Mouse (Mus musculus) layer of hippocampus, postnatal 10 days (tissue): ENCODE data around the gene Lrch1. TPM values are rescaled to one million over a fixed set of nuclear protein-coding genes. Genes with fewer than 3 reads are reported as not detected.

Experiments
- DNase-seq, 2 experiments: peaks; one replicate each; pipeline ENCODE4 v3.0.0; 2021; ENCODE audit warnings: low spot score in 2 of 2
- total RNA-seq, 2 experiments: library from RNA; stranded (reverse); gene quantifications; 2 replicates each; pipeline ENCODE4 v1.2.3; 2021

Lrch1 gene
- total RNA-seq, 2 experiments from 2014 or later, result 33.8 to 35.5 TPM

DNA sequence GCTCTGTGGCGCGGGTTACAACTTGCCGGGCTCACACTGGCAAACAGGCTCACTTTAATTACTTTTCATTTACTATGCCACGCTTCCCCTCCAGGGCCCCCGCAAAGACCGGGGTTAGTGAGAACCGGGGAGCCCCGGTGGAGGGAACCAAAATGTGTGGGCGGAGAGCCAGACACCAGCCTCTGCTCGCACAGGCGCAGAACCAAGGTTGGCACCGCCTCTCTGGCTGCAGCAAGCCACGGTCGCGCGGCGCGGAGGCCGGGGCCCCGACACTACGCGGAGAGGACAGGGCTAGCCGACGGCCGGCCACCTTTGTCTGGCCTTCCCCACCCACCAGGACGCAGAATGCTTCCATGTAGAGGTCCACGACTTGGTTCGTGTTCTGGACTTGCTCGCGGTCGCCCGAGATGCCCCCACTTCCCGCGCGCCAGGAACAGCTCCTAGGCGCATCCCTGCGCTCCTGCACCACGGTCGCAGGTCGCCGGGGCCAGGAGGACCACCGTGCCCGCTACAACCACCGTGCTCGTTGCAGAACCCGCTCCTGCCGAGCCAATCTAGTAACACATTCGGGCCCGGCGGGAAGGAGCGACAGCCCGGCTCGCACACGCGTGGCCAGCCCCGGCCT, 813 bp downstream of the Lrch1 start:
- DNase-seq, result peak; percentile 79 to 85

DNA sequence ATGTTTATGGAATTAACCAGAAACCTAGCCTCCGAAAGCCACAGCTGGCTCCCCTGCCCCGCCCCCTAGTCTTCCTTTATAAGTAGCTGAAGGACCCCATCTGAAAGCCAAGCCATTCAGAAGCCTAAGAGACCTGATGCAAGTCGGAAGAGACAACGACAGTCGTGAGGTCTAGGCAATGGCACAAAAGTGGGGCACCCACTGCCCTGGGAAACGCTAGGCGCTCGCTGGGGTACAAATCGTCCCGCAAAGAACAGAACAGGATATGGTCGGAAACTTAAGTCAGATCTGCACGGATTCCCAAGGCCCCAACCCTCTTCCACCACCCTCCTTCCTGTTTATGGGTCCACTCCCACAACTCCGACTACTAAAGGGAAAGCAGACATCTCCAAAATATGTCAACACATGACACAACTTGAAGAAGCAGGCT, 1.3 kb downstream of the Lrch1 start:
- no peak for DNase-seq

DNA sequence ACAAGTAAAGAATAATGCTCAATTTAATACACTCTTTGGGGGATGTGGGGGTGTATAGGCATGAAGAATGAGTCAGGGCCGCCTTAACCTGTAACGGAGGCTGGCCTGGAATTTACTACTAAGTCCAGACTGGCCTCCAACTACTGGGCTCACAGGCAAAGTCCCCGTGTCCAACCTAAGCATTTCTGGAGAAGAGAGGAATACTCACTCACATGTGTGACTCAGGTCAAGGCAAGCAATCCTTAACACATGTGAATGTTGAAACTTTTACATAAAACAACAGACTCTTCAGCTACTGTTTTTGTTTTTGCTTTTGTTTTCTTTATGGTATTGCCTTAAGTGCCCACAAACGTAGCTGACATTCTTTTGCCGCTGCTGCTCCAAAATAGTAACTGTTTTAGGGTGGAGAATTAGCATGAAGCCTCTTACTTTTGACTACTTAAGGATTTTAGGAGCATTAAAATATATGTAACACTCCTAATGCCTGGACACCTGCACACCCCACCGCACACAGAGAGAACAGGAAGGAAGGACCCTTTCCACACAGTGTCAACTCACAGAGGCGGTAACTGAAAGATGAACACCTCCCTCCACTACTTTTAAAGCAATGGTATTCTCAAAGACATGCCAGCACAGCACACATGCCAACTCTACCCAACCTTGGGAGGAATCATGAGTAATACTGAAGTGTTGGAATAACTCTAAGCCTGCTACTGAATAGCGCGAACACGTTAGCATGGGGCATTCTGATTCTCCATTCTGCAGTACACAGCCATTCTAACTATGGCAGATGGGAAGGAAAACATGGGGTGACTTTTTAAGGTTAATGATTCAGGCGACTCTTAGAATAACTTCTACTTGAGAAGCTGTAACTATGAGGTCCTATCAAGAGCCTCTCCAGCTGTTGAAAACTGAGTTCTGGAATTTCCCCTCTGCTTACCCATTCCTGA, 2.1 kb downstream of the Lrch1 start:
- no peak for DNase-seq

DNA sequence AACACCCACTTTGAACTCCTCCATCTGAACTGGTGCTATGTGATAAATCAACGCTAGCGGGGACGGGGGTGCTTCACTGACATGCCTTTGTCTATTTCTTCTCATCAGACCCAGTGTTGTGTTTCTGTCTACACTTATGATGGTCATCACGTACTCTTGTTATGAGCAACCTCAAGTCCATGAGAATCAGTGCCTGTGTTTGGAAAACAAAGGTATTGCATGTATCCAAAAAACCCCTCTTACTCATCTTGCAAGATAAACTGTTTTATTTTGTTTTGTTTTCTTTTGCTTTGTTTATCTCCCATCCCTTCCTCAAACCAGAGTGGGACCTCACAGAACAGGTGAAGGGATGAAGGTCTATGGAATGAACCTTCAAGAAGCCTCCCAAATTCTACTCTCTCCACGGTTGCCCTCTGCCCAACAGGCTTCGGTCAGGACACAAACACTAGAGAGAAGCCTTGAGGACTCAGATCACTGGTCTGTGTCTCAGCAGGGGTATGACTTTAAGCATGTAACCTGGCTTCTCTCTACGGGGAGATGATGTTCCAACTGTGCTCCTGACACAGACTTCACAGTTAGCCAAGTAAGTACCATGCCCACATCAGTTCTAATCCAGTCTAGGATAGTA, 3.4 kb downstream of the Lrch1 start:
- no peak for DNase-seq

DNA sequence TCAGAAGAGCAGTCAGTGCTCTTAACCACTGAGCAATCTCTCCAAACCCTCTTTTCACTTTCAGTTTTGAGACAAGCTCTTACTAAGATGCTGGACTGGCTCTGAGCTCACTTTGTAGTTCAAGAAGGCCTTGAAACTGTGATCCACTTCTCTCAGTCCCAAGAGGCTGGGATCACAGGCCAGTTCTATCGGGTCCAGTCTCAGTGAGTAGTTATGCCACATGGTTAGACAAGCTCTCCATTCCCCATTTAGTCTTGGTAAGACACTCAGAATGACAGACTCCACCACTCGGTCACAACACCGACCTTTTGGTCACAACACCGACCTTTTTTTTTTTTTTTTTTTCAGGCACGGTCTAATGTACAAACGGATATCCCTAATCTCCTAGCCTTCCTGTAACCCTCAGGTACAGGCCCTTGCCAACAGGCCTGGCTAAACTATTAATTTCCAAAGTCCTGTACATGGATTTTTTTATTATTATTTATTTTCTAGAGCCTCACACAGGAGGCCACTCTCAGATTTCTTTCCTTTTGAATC, 4.0 kb downstream of the Lrch1 start:
- DNase-seq, result no peak

DNA sequence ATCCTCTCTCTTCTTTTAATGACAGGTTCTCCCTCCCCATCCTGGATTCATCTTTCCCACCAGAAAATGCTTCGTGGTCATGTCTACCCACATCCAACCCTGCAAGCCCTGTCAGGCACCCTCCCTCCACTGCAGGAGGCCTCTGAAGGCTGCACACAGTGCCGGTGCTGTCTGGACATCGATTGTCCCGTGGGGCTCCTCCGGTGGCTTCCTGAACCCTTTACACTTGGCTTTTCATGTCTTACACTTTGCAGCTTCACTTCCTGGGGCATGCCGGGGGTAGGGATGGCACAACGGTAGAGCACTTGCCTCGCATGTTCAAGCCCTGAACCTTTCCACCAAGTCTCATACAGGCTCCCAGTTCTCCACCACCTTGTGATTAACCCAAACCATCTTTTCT, 4.7 kb downstream of the Lrch1 start:
- DNase-seq, result no peak

DNA sequence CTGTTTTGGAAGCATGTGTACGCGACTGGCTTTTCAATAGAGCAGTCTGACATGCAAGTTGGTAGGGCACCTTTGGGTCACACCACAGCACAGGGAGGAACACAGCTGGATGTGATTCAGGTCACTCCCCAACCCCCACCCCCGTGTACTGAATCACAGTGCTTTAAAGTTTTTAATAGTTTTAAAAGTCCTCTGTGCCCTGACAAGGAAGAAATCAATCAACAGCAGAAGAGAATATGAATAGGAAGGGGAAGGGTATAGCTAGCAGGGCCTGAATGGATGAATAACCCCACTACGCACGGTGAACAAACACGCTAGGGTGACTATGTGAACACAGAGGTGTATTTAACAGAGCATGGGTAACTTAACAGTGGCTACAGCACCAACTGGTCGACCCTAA, 6.1 kb downstream of the Lrch1 start:
- DNase-seq, result no peak

DNA sequence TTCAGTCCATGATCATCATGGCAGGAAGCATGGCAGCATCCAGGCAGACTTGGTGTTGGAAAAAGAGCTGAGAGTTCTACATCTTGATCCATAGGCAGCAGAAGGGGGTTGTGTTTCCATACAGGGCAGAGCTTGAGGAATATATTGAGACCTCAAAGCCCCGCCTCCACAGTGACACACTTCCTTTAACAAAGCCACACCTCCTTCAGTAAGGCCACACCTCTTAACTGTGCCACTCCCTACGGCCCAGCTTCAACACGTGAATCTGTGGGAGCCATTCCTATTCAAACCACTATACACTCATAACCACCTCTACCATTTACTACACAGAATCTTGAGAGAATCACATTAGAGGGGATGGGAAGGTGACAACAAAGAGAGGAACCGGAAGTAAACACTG, 6.9 kb downstream of the Lrch1 start:
- DNase-seq, result no peak

DNA sequence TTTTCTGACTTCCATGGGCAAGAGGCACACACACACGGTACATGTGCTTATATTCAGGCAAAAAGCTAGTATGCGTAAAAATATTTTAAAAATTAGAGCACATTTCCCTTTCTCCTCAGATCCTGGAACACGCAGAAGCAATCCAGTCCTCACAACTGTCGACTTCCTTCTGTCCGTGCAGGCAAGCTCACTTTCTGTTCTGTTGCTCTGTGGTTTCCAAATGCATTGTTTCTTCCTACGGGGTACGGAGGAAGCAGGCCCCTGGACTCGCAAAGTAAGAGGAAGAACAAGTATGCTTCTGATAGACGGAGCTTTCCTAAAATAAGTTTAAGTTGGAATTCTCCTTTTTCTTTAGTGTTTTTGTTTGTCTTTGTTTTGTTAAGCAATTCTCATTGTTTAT, 8.3 kb downstream of the Lrch1 start:
- DNase-seq, result no peak

DNA sequence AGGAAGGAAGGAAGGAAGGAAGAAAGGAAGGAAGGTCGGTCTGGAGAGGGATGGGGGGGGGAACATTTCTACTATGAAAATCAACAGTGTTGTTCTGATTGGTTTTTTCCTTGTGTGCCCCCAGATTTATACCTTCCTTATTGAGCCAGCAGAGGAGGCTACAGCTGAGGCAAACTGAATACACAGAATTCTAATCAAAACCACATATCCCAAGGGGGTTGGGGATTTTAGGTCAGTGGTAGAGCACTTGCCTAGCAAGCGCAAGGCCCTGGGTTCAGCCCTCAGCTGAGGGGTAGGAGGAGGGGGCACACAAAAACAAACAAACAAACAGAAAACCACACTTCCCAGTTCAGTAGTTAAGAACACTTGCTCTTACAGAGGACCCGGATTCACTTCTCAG, 8.8 kb downstream of the Lrch1 start:
- no peak for DNase-seq

DNA sequence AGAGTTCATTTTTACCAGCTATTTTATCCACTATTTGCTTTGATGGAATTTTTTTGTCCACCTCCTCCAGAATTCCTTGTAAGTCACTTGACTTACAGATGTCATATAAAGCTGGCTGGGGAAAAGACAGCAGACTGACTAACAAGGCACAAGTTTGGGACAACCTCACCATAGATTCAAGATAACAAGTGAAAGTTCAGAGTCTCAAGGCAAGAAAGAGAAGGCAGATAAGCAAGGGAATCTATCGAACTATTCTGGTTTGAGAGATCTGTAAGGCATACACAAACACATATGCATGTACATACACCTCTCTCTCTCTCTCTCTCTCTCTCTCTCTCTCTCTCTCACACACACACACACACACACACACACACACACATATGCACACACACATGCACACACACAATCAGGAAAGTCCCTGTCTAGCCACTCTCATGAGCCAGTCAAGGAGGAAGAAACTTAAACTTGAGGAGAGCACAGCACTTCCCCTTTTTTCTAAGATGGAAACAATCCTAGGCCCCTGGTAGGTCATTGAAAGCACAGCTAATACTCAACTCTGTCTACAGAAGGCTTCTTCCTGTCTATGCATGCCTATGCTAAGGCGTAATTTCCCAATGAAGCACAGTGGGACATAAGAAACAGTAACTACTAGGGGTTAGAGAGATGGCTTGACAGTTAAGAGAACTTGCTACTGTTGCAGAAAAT, 11.0 kb downstream of the Lrch1 start:
- DNase-seq, result no peak

DNA sequence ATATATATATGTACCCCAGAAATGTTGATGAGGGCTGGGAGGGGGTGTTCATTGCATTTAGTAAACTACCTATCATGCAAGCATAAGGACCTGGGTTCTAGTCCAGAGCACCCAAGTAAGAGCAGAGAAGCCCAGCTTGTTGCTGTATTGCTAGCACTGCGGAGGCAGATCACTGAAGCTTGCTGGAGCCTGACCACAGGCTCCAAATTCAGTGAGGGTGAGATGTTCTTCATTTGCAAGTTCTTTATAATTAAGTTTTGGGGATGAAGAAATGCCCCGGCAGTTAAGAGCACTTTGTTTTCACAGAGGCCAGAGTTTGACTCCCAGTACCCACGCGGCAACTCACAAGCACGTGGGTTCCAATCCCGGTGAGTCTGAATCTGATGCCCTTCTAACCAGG, 12.6 kb downstream of the Lrch1 start:
- no peak for DNase-seq

DNA sequence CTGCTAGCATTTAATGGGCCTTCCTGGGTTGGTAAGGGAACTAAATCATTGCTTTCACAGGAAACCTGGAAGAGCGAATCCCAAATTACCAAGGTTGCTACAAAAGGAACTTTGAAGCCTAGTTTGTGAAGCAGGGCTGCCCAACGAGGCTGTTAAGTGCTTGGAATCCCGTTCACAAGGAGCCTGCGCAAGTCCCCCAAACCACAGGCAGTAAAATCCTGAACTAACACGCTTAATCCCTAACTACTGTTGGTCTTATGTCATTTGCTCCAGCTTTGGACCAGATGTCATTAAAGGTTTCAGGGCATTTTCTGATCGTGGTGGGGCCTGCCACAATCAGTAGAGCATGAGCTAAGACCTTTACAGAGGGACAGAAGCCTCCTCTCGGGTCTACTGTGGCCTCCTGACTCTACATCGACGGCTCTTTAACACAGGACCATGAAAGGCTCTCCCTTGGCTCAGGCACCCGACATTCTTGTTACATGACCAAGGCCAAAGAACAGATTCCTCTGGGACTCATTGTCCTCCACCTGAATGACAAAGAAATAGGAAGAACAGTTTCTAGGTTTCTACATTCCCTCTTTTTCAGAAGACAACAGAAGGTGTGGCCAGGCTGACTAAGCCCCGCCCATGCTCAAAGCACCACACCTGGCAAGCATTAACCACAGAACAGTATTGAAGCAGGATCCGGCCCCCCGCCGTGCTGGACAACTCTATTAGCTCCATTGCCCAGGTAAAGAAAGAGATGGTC, 13.5 kb downstream of the Lrch1 start:
- DNase-seq, result no peak

DNA sequence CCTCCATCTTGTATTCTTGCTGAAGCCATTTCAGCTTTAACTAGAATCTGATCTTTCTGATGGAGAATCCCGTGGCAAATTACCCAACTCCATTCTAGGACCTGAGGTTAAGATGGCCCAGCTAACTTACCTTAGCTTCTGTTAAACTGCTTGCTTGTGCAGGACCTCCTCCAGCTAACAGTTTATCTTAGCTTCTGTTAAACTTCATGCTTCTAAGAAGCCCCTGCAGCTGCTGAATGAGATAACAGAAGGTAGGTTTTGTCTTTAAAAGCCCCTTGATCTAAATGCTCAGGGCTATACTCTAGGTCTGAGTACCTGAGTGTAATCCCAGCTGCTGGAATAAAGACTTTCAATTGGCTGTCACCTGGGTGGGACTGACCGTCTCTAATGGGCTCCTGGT, 17.9 kb downstream of the Lrch1 start:
- DNase-seq, result no peak

DNA sequence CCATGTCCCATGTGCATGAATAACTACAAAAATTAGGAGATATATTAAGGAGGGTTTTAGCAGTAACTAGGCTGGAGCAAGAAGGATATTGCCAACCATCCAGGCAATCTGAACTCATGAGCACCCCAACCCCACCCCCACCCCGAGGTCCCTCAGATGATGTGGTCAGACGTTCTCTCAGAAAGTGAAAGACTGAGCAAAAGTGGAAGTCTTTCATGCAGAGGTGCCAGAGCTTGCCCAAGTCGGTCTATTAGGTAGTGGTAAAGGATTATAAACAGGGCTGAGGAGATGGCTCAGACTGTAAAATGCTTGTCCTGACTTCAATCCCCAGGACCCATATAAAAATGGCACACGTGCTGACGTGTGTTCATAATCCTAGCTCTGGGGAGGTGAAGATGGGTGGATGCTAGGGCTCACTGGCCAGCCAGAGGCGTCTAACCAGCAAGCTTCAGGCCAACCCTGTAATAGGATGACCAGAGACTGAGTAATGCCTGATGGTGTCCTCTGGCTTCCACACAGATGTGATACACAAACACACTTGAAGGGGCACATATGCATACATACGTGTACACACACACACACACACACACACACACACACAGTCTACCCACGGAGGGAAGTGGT, 18.8 kb downstream of the Lrch1 start:
- DNase-seq, result no peak

DNA sequence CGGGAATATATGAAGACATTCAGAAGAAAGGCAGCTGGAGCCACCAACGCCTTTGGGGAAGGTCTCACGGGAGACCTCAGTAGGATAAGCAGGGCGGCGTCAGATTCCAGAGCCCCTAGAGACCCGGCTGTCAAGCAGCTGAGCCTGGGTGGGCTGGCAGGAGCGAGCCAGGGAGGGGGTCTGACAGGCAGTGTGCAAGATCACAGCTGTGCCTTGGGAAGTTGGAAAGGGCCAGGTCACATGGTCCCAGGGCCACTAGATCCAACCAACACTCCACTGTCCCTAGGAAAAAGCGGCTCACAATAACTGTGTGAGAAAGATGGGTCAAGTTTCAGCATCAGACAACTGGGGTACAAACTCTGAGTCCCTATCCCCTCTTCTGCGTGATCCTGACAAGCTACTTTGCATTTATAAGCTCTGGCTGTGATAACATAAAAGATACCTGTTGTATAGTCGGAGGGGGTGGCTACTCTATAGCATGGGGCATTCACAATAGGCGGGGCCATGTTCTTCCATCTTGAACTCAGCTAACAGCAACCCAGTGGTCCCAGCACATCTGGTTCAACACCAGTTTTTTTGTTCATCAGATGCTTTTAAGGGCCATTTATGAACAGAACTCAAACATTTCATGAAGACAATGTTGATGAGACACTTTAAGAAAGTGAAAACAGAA, 20.6 kb downstream of the Lrch1 start:
- no peak for DNase-seq

DNA sequence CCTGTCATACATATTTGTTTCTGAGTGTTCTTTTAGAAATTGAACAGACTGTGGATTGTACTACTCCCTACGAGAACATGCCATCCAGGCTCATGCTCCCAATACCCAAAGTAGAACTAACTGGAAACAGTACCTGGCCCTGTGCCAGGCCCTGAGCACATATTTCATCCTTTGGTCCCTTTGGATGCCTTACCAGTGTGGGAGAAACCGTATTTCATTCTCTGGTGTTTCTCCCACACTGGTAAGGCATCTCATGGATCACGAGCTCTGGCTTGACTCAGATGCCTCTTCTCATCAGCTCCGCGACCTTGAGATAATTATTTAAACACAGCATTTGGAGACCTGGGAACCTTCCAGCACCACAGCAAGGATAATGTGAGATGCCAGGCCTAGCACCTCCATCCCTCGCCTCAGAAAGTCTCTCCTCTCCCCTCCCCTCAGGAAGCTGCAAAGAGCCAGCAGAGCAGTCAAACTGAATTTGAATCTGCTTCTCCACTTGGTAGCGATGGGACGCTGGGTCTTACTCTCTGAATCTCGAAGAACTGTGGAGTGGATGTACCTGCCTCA, 21.6 kb downstream of the Lrch1 start:
- DNase-seq, result peak in 1 of 2 experiments; percentile 35

DNA sequence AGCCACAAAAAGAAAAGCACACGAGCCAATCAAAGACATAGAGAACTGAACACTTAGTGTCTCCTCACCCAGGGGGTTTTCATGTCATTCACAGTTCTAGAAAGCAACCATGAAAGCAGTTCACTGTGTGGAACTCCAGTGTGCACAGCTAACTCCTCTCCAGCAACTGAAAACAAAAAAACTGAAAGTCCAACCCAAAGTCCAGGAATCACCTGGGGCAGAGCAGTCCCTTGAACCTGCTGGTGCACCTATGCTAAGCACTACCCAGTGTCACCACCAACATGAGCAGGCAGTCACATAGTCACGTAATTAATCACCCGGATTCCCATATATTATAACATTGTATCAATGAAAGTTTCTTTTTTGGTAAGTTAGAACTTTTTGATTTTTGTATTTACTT, 23.2 kb downstream of the Lrch1 start:
- DNase-seq, result no peak

DNA sequence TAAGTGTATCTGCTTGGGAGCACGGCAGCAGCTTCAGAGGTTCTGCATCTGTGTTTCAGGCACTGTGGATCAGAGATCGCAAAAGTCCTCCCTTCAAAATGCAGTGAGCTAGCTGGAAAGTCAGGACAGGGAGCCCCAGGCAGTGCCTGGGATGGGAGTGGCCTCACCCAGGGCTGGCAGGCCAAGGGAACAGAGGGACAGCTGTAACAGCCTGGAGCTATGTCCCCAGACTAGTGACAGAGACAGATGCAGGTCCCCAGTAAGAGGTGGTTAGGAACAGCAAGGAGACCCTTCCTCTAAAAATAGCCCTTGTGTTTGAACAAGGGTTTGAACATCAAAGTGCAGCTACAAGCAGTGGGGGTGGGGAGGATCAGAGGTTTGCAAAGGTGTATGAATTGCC, 23.6 kb downstream of the Lrch1 start:
- no peak for DNase-seq
